Mouse (Mus musculus) G1E-ER4 (cell line): ENCODE measurements around the gene Irx5. TPM values are rescaled to one million over a fixed set of nuclear protein-coding genes. Genes with fewer than 3 reads are reported as not detected.

Experiments used
- GATA1 ChIP-seq: IDR thresholded peaks from one replicate; pipeline ENCODE4 v1.8.0; 2012; ENCODE audit warnings: low read length, inconsistent platforms
- polyA plus RNA-seq: library from polyadenylated mRNA; stranded (reverse); fragments of >175 nt; gene quantifications from 2 replicates; pipeline ENCODE4 v1.2.3, GENCODE M21; 2012

Gene Irx5
- polyA plus RNA-seq, 1 experiment = 0.38 TPM

GRCm38 (mm10) chr8:92365944-92366735 lies 8.7 kb downstream of the Irx5 start:
- no peak for TF ChIP-seq GATA1

GRCm38 (mm10) chr8:92366736-92367267 lies 9.4 kb downstream of the Irx5 start:
- no peak for TF ChIP-seq GATA1

GRCm38 (mm10) chr8:92379524-92379923 lies 22.1 kb downstream of the Irx5 start:
- TF ChIP-seq GATA1 = no peak

GRCm38 (mm10) chr8:92380571-92380970 lies 23.1 kb downstream of the Irx5 start:
- no peak for TF ChIP-seq GATA1

- TF ChIP-seq GATA1 = no peak
Observed at GRCm38 (mm10) chr8:92387893-92388292, 30.5 kb downstream of the Irx5 start.

- no peak for TF ChIP-seq GATA1
Observed at GRCm38 (mm10) chr8:92404218-92404617, 46.8 kb downstream of the Irx5 start.

- no peak for TF ChIP-seq GATA1
Observed at GRCm38 (mm10) chr8:92408092-92408491, 50.7 kb downstream of the Irx5 start.

GRCm38 (mm10) chr8:92413583-92413982 lies 56.2 kb downstream of the Irx5 start:
- no peak for TF ChIP-seq GATA1

GRCm38 (mm10) chr8:92420666-92421065 lies 63.2 kb downstream of the Irx5 start:
- TF ChIP-seq GATA1 = no peak
